Mouse (Mus musculus) ovary, postnatal 36 days (tissue): ENCODE data around the gene Txnrd2.

Source experiments
- DNase-seq: peaks from one replicate; pipeline ENCODE4 v3.0.0; 2022; ENCODE audit warnings: low spot score, mixed read lengths

Gene Txnrd2

GRCm38 (mm10) chr16:18484794-18485435, 58.7 kb downstream of the Txnrd2 start:
- no peak for DNase-seq

GRCm38 (mm10) chr16:18486126-18486525, 59.9 kb downstream of the Txnrd2 start:
- no peak for DNase-seq

DNA sequence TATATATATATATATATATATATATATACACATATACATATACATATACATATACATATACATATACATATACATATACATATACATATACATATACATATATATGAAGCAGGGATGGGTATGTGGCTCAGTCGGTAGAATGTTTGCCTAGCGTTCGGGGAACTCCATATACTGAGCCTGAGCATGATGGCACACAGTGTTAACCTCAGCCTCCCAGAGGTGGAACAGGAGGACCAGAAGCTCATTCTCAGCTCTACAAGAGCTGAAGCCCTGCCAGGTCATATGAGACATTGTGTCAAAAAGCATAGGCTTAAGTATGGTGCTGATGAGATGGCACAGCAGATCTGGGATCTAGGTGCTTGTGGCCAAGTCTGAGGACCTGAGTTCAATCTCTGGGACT, 64.1 kb downstream of the Txnrd2 start:
- no peak for DNase-seq

GRCm38 (mm10) chr16:18490894-18491293, 64.7 kb downstream of the Txnrd2 start:
- DNase-seq, result no peak

- peak; percentile 22 for DNase-seq
These were observed 71.8 kb downstream of the Txnrd2 start for GRCm38 (mm10) chr16:18497865-18498515.

GRCm38 (mm10) chr16:18498558-18498990, 72.4 kb downstream of the Txnrd2 start, which contains the start of the genes Gnb1l and Rtl10:
Gene Gnb1l, plus strand, starts transcription at chr16:18498713.
Gene Rtl10, plus strand, starts transcription at chr16:18498901.
- DNase-seq, result peak; percentile 96

- no peak for DNase-seq
These were observed 72.8 kb downstream of the Txnrd2 start for GRCm38 (mm10) chr16:18498996-18499395.

DNA sequence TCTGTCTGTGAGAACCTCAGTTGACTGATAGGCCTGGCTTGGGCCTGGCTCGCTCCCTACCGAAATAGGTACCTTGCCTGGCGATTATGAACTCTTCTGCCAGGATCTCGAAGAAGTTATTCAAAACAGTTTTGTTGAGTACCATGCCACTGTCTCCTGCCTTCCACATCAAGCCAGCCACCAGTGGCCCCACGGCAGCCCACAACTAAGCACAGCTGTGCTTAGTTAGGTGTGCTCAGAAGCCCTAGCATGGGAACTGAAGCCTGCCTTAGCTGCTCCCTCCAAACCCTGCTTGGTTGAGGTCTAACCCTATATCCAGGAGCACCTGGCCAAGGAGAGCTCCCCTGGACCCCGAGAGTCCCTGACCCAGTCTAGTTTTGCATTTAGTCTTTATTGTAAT, 75.3 kb downstream of the Txnrd2 start:
- DNase-seq, result no peak

DNA sequence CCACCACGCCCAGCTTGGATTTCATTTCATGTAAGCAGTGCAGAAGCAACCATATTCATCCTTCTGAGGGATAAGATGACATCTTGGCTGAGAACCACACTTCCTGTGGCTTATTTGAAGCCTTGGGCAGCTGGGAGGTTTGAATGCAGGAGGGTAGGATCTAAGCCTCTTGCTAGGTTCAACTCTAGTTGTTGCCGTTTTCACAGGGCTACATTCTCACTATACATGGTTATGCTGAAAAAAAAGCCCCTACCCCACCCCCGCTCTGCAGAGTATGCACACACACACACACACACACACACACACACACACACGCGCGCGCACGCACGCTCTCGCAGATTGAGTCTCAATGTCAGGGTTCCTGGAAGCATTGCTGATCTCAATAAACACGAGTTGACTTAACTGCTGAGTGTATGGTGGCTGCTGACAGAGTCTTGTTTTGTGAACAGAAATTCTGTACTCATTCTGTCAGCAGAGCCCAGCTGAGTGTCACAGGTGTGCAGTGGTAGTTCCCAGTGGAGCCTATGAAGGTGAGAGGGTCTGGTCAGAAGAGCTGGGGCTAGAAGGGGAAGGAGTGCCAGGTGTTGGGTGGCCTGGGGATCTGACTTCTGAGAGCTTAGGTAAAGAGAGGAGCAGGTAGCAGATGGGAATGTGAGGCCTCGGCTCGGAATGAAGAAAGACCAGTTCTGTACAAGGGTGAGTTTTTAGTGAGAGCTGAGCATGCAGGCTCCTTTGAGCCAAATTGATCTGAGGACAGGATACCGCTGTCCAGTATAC, 77.6 kb downstream of the Txnrd2 start:
- DNase-seq, result no peak

GRCm38 (mm10) chr16:18506524-18507199, 80.5 kb downstream of the Txnrd2 start:
- no peak for DNase-seq

- no peak for DNase-seq
These were observed 81.0 kb downstream of the Txnrd2 start for GRCm38 (mm10) chr16:18507200-18507549.

- peak; percentile 32 for DNase-seq
These were observed 85.6 kb downstream of the Txnrd2 start for GRCm38 (mm10) chr16:18511741-18512140.

DNA sequence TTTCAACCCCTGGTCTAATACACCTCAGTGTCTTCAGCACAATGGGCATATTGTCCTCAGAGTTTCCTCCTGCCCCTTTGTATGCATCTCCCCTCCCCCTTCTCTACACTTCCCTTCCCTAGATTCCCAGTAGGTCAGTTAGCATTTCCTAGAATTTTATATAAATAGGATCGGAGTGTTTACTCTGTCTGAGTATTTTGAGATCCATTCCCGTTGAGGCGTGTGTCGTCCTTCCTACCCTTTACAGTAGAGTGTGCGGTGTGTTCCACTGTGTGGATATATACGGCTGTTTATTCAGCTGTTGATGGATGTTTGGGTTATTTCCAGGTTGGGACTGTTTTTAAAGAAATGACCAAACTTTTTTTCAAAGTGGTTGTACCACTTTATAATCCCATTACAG, 87.3 kb downstream of the Txnrd2 start:
- DNase-seq, result no peak

DNA sequence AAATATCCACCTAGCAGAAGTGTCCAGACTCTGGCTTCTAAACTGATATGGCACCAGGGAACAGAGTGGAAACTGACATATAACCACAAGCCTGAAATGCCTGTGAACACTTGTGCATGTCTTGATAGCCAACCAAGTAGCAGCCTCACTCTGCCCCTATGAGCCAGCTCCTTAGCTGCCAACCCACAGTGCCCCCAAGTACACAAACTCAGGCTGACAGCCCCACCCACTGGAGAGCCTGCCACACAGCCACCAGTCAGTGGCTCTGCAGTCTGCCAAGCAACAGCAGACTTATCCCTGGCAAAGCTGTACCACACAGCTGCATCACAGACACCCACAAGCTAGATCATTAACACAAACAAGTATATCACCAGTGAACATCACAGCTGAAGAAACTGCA, 91.9 kb downstream of the Txnrd2 start:
- DNase-seq, result peak; percentile 25

- no peak for DNase-seq
These were observed 97.5 kb downstream of the Txnrd2 start for GRCm38 (mm10) chr16:18523563-18524245.

- no peak for DNase-seq
These were observed 102.5 kb downstream of the Txnrd2 start for GRCm38 (mm10) chr16:18528656-18529055.
